Mouse (Mus musculus) lung, postnatal 0 days (tissue): ENCODE data around the gene Zdhhc8. TPM values are rescaled to one million over a fixed set of nuclear protein-coding genes. Genes with fewer than 3 reads are reported as not detected.

ENCODE experiments used
- ATAC-seq: fragments of 200-750 bp; cut with Nextera tagmentation; 2 replicates; pipeline ENCODE4 v1.8.0; 2017; ENCODE audit warnings: moderate library complexity
- DNase-seq: peaks from one replicate; pipeline ENCODE4 v3.0.0-alpha.2; 2016; ENCODE audit warnings: low spot score
- H3K27ac ChIP-seq: fragments of 300-500 bp; sonication (generic); 2 replicates; pipeline ENCODE4 v1.5.1; 2014; ENCODE audit warnings: antibody characterized with exemption, mild to moderate bottlenecking, low read length, mixed read lengths
- H3K27me3 ChIP-seq: fragments of 300-500 bp; sonication (generic); replicated peaks from 2 replicates; pipeline ENCODE4 v1.6.1; 2014; ENCODE audit warnings: low read length, mixed read lengths; ENCODE audit not compliant: insufficient read depth
- H3K36me3 ChIP-seq: fragments of 300-500 bp; sonication (generic); 2 replicates; pipeline ENCODE4 v1.6.1; 2014; ENCODE audit warnings: low read length, mixed read lengths; ENCODE audit not compliant: insufficient read depth
- H3K4me1 ChIP-seq: fragments of 300-500 bp; sonication (generic); 2 replicates; pipeline ENCODE4 v1.6.1; 2014; ENCODE audit warnings: antibody characterized with exemption, low read depth, low read length, mixed read lengths; ENCODE audit not compliant: insufficient read depth
- H3K4me2 ChIP-seq: fragments of 300-500 bp; sonication (generic); replicated peaks from 2 replicates; pipeline ENCODE4 v1.6.1; 2014; ENCODE audit warnings: low read depth, mild to moderate bottlenecking, low read length, moderate library complexity, mixed read lengths
- H3K4me3 ChIP-seq: fragments of 300-500 bp; sonication (generic); 2 replicates; pipeline ENCODE4 v1.5.1; 2014; ENCODE audit warnings: low read depth, low read length
- H3K9ac ChIP-seq: fragments of 300-500 bp; sonication (generic); replicated peaks from 2 replicates; pipeline ENCODE4 v1.6.1; 2014; ENCODE audit warnings: low read depth, mild to moderate bottlenecking
- H3K9me3 ChIP-seq: fragments of 300-500 bp; sonication (generic); 2 replicates; pipeline ENCODE4 v1.6.1; 2016; ENCODE audit warnings: low read length, mixed read lengths
- CTCF ChIP-seq: IDR thresholded peaks from 2 replicates; pipeline ENCODE4 v1.5.1; 2016; ENCODE audit warnings: antibody characterized with exemption, mild to moderate bottlenecking
- EP300 ChIP-seq: IDR thresholded peaks from 2 replicates; pipeline ENCODE4 v1.6.1; 2016; ENCODE audit warnings: antibody characterized with exemption, mild to moderate bottlenecking, control low read depth
- WGBS: fragments of 180-500 bp; shearing (Covaris S2); extraction: QIAGEN DNeasy Blood & Tissue Kit; methylation state at CpG from one replicate; pipeline ENCODE4 v1.1.7; 2014; 5-methylcytosine and 5-hydroxymethylcytosine counted together
- polyA plus RNA-seq: library from polyadenylated mRNA; unstranded; fragments of >200 nt; fragmentation: Nextera tagmentation; extraction: Ambion mirVana; gene quantifications from 2 replicates; pipeline ENCODE4 v1.2.1, GENCODE M21; 2015

The Zdhhc8 gene
- polyA plus RNA-seq, 1 experiment from 2014 or later, result 13.9 TPM

DNA sequence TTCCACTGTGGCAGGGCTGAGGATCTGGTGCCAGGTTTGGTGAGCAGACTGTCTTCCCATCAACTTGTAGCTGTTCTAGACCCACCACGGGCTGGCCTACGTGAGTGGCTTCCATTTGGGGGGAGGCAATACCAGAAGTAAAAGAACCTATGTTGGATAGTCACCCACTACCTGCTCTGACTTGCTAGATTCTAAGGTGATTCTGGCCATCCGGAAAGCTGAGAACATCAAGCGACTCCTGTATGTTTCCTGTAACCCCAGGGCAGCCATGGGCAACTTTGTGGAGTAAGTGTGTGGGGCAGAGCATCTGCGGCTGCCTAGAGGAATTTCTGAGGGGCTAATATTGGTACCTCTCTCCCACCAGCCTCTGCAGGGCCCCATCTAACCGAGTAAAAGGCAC is 17.8 kb upstream of the Zdhhc8 start:
- Histone ChIP-seq H3K27me3 (no peaks in the 10 kb centered on the region), H3K9me3 (no peaks in the 10 kb centered on the region), H3K4me1 (peaks cover 12% of the 10 kb centered on the region), H3K4me2 (no peak overlapping the region), H3K36me3 (peaks cover 30% of the 10 kb centered on the region; the same call in 1 of the 2 replicates), H3K27ac (no peak overlapping the region), H3K4me3 (no peak overlapping the region), H3K9ac (no peak overlapping the region)
- no peak for TF ChIP-seq EP300
- TF ChIP-seq CTCF, result no peak
- WGBS, result 80% methylated on average over 6 of the region's 6 CpGs
- DNase-seq (no peak), ATAC-seq (no peak)

DNA sequence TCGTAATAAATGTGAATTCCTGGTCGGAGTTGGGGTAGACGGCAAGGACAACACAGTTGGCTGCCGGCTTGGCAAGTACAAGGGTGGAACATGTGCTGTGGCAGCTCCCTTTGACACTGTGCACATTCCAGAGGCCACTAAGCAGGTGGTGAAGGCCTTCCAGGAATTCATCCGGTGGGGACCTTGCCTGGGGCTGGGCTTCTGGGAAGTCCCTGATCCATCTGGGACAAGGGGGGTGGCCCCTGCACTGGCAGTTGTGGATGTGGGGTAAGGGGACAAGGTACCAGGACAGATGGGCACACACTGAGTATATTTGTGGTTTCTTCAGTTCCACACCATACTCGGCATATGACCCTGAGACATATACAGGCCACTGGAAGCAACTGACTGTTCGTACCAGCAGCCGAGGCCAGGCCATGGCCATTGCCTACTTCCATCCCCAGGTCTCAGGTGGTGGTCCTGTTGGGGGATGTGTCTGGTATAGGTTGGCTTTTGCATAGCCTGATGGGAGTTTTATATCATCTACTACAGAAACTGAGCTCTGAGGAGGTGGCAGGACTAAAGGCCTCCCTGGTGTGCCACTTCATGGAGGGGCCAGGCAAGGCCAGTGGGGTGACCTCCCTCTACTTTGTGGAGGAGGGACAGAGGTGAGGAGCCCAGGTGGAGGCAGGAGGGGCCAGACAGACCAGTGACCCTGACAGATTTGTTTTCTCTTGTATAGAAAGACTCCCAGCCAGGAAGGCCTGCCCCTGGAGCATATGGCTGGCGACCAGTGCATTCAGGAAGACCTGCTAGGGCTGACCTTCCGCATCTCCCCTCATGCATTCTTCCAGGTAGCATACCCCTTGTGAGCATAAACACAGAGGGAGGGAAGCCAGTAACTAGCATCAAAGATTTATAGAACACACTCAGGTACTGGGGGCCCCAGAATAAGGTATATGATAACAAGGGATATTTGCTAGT is 16.2 kb upstream of the Zdhhc8 start:
- Histone ChIP-seq H3K9me3 (no peaks in the 10 kb centered on the region), H3K36me3 (peaks cover 16% of the 10 kb centered on the region; the same call in 1 of the 2 replicates), H3K4me1 (peaks cover 14% of the 10 kb centered on the region), H3K27me3 (no peaks in the 10 kb centered on the region), H3K4me3 (no peak overlapping the region), H3K27ac (no peak overlapping the region), H3K4me2 (no peak overlapping the region), H3K9ac (no peak overlapping the region)
- no peak for DNase-seq
- TF ChIP-seq EP300, result no peak
- TF ChIP-seq CTCF, result no peak
- no peak for ATAC-seq
- WGBS, result 49% methylated on average over 10 of the region's 10 CpGs

DNA sequence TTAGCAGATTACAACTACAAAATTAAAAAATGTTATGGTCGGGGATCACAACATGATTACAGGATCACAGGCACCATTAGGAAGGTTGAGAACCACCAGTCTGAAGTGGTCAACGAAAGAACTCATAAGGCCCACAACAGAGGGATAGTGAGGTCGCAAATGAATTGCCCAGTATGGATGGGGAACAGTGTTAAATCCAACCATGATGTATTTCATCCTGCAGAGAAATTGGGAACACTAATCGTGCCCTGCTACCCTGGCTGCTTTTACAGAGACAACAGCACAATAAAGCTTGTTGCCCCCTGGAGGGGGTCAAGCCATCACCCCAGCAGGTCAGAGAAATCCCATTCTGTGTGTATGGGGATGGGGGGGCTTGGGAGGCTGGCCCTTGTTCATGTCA is 15.3 kb upstream of the Zdhhc8 start:
- 49% methylated on average over 4 of the region's 4 CpGs for WGBS
- no peaks in the 10 kb centered on the region for H3K27me3 ChIP-seq
- H3K4me1 ChIP-seq, result peaks cover 14% of the 10 kb centered on the region
- peak overlapping the region; percentile 96; the same call in 1 of the 2 replicates for H3K4me2 ChIP-seq
- TF ChIP-seq CTCF, result no peak
- no peak for DNase-seq
- H3K9me3 ChIP-seq, result no peaks in the 10 kb centered on the region
- H3K27ac ChIP-seq, result no peak overlapping the region
- ATAC-seq, result no peak
- H3K36me3 ChIP-seq, result peaks cover 20% of the 10 kb centered on the region; the same call in 1 of the 2 replicates
- no peak overlapping the region for H3K4me3 ChIP-seq
- H3K9ac ChIP-seq, result peak overlapping the region; percentile 74; the same call in 1 of the 2 replicates

DNA sequence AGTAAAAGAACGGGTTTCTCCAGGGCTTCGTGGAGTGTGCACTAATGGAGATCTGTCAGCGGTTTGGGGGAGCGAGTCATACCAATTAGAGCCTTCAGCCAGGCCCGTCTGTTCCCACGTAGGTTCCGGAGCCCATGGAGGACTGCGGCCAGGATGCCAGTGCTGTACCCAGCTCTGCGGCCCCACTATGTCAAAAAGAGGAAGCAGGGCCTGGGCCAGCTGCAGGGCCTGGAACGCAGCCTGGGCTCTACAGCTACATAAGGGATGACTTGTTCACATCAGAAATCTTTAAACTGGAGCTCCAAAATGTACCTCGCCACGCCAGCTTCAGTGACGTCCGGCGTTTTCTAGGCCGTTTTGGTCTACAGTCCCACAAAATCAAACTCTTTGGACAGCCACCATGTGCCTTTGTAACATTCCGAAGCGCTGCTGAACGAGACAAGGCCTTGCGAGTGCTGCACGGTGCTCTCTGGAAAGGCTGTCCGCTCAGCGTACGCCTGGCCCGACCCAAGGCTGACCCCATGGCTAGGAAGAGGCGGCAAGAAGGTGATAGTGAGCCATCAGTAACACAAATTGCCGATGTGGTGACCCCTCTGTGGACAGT is 14.5 kb upstream of the Zdhhc8 start:
- H3K36me3 ChIP-seq, result peaks cover 27% of the 10 kb centered on the region
- H3K4me2 ChIP-seq, result peak overlapping the region; percentile 96
- peaks cover 14% of the 10 kb centered on the region for H3K4me1 ChIP-seq
- peak overlapping the region; percentile 74 for H3K9ac ChIP-seq
- peak overlapping the region; percentile 88 for H3K27ac ChIP-seq
- DNase-seq (peak; percentile 57), ATAC-seq (peak; percentile 4)
- no peaks in the 10 kb centered on the region for H3K27me3 ChIP-seq
- WGBS, result under 1% methylated on average over 27 of the region's 27 CpGs
- no peak for TF ChIP-seq CTCF
- no peak for TF ChIP-seq EP300
- H3K4me3 ChIP-seq, result peak overlapping the region; percentile 92
- no peaks in the 10 kb centered on the region for H3K9me3 ChIP-seq

DNA sequence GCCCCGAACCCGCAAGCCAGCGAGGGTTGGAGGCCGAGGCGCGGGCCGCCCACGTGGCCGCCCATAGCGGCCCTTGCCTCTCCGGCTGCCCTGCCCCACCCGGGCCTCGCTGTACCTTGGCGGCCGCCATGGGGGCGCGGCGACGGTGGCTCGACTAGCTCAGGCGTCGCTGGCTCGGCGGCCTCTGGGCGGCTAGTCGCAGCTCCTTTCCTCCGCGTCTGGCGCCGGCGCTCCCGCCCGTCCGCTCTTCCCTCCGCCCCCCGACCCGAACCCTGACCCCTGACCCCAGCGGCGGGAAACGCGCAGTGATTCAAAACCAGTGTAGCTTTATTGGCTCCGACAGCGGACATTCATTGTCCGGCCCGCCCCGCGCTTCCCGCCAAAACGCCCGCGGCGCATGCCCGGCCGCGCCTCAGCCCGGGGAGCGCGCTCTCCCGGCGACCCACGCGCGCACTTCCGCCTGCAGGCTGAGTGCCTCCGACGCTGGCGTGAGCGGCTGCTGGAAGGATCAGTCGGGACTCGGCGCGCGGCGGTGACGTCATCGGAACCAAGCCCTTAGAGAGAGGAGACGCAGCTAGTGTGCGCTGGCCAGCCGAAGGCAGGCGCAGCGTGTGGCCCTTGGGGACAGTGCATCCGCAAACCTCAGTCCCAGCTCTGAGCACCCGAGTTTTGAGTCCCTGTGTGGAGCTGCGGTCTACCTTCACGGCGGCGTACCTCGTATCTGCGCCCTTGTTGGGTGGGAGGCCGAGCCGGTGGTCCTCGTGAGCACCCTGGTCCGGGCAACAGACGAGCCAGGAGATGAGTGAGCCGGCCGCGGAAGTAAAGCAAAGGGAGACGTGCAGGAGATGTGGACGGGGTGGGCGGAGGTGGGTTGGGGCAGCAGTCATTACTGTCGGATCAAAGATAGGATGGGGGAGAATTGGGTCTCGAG is 13.8 kb upstream of the Zdhhc8 start, which contains the start of the genes Trmt2a and Ranbp1:
Gene Trmt2a (plus strand): TSS at position 247 of the 931 bp plus-strand sequence.
Gene Ranbp1 (minus strand): TSS at position 300 of the 931 bp plus-strand sequence.
- Histone ChIP-seq H3K36me3 (peaks cover 22% of the 10 kb centered on the region), H3K27me3 (no peaks in the 10 kb centered on the region), H3K27ac (peak within 1 kb of the TSS; percentile 88), H3K9me3 (no peaks in the 10 kb centered on the region), H3K4me3 (peak within 1 kb of the TSS; percentile 92), H3K4me1 (peaks cover 14% of the 10 kb centered on the region), H3K4me2 (peak within 1 kb of the TSS; percentile 96), H3K9ac (peak within 1 kb of the TSS; percentile 80)
- WGBS, result under 1% methylated on average over 89 of the region's 102 CpGs
- ATAC-seq (peak; percentile 97), DNase-seq (peak; percentile 99)
- no peak for TF ChIP-seq EP300
- peak; percentile 20 for TF ChIP-seq CTCF
